Mouse (Mus musculus): Measurements from ENCODE around the gene Rapgef4.

- no peak for TF ChIP-seq CTCF (IDR thresholded peaks at IDR 0.05; ENCODE audit: control insufficient read depth, insufficient read depth, insufficient replicate concordance, low read depth, low read length)
- no peak for TF ChIP-seq POLR2A (IDR thresholded peaks at IDR 0.05; ENCODE audit: control insufficient read depth, low read depth, low read length)
These were observed 39.9 kb upstream of the Rapgef4 start for GRCm38 (mm10) chr2:71941005-71941720.
